Mouse (Mus musculus): ENCODE data around the gene Pygb. TPM values are rescaled to one million over a fixed set of nuclear protein-coding genes. Genes with fewer than 3 reads are reported as not detected.

The Pygb gene
- polyA plus RNA-seq, 1 experiment from 2014 or later: 62.2 TPM

DNA sequence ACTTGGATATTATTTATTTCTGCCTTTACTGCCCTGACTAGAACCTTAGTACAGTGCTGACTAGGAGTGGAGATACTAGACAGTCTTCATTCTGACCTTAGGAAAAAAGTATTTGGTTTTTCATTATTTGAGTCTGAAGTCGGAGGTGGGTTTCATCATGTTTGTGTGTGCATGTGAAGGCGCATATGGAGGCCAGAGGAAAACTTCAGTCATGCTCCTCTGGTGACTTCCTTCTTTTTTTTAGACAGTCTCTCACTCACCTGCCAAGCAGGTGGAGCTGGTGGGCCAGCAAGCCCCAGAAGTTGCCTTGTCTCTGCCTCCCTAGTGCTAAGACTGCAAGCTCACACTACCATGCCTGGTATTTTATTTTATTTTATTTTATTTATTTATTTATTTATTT lies 80.5 kb downstream of the Pygb start:
- no peaks in the 10 kb centered on the region for H3K9me3 ChIP-seq (ENCODE audit: control insufficient read depth, low read length)
- no peak overlapping the region for H3K9ac ChIP-seq (replicated peaks; ENCODE audit: low read length)
- 98% methylated on average over 2 of the region's 2 CpGs for WGBS
- no peaks in the 10 kb centered on the region for H3K36me3 ChIP-seq (ENCODE audit: control insufficient read depth, insufficient read depth, low read length)
- H3K27ac ChIP-seq (replicated peaks; ENCODE audit: low read depth, low read length): no peak overlapping the region
- no peaks in the 10 kb centered on the region for H3K4me1 ChIP-seq (ENCODE audit: control insufficient read depth, insufficient read depth, low read length)
- DNase-seq (no peak), ATAC-seq (ENCODE audit: low FRiP score, low TSS enrichment) (no peak)
- H3K27me3 ChIP-seq (ENCODE audit: control insufficient read depth, insufficient read depth, low read length): no peaks in the 10 kb centered on the region
- no peak overlapping the region for H3K4me3 ChIP-seq (replicated peaks; ENCODE audit: low read depth, low read length)
- no peak overlapping the region for H3K4me2 ChIP-seq (ENCODE audit: low read length)

DNA sequence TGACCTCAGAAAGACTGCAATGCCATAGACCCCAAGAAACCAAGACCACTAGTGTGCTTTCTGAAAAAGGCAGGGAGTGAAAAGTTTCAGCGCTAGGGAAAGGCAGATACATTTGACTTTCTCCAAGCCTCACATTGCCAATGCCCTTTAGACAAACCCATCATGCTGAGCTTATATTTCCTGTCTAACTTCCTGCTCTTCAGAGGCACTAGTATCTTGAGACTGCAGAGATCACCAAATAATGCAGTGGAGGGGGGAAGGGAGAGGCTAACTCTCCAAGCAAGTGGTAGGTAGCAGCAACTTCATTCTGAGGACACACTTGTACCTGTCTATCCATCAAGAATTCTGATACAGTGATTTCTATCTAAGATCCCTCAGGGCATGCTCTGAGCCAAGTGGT lies 82.9 kb downstream of the Pygb start:
- no peaks in the 10 kb centered on the region for H3K36me3 ChIP-seq (ENCODE audit: control insufficient read depth, insufficient read depth, low read length)
- ATAC-seq (ENCODE audit: low FRiP score, low TSS enrichment) (no peak), DNase-seq (no peak)
- H3K4me1 ChIP-seq (ENCODE audit: control insufficient read depth, insufficient read depth, low read length): no peaks in the 10 kb centered on the region
- no peak overlapping the region for H3K9ac ChIP-seq (replicated peaks; ENCODE audit: low read length)
- no peaks in the 10 kb centered on the region for H3K27me3 ChIP-seq (ENCODE audit: control insufficient read depth, insufficient read depth, low read length)
- no peak overlapping the region for H3K4me3 ChIP-seq (replicated peaks; ENCODE audit: low read depth, low read length)
- WGBS: 95% methylated on average over 1 of the region's 1 CpGs
- H3K27ac ChIP-seq (replicated peaks; ENCODE audit: low read depth, low read length): no peak overlapping the region
- no peaks in the 10 kb centered on the region for H3K9me3 ChIP-seq (ENCODE audit: control insufficient read depth, low read length)
- no peak overlapping the region for H3K4me2 ChIP-seq (ENCODE audit: low read length)

DNA sequence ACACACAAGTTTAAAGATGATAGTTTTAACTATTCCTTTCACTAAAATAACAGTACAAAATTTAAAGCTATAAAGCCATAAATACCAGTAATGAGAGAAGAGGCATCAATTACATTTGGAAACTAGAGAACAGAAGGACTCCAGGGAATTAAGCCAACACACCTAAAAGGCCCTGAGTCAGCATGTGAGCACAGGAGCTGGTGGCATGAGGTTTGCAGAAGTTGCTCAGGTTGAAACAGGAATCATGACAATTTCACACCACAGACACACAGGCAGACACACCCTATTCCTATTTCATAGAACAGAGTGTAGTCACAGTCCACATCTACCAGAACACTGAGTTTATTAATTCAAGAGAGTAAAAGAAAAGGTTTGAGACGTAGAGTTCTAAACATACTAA lies 88.0 kb downstream of the Pygb start:
- Histone ChIP-seq H3K9ac (replicated peaks; ENCODE audit: low read length) (no peak overlapping the region), H3K36me3 (ENCODE audit: control insufficient read depth, insufficient read depth, low read length) (no peaks in the 10 kb centered on the region), H3K27ac (replicated peaks; ENCODE audit: low read depth, low read length) (no peak overlapping the region), H3K27me3 (ENCODE audit: control insufficient read depth, insufficient read depth, low read length) (no peaks in the 10 kb centered on the region), H3K4me1 (ENCODE audit: control insufficient read depth, insufficient read depth, low read length) (no peaks in the 10 kb centered on the region), H3K9me3 (ENCODE audit: control insufficient read depth, low read length) (no peaks in the 10 kb centered on the region), H3K4me3 (replicated peaks; ENCODE audit: low read depth, low read length) (no peak overlapping the region), H3K4me2 (ENCODE audit: low read length) (no peak overlapping the region)
- DNase-seq: no peak
- WGBS: 95% methylated on average over 1 of the region's 1 CpGs
- ATAC-seq (ENCODE audit: low FRiP score, low TSS enrichment): no peak

DNA sequence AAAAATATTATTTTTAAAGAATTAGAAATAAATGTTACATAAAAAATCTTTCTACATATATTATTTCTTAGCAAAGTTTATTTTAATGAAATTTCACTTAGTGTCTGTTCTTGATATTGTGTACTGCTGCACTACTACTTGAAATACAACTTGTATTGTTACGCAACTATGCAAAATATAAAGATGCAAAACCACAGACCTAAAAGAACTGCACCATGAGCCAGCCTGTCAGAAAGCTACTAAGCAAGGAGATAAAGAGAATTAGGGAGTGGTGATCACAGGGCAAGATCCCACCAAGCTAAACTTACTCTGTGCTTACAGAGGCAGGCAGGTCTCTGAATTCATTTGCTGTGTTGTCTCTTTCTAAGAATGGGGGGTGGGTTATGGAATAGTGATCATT lies 88.7 kb downstream of the Pygb start:
- no peak overlapping the region for H3K9ac ChIP-seq (replicated peaks; ENCODE audit: low read length)
- no peaks in the 10 kb centered on the region for H3K4me1 ChIP-seq (ENCODE audit: control insufficient read depth, insufficient read depth, low read length)
- H3K36me3 ChIP-seq (ENCODE audit: control insufficient read depth, insufficient read depth, low read length): no peaks in the 10 kb centered on the region
- H3K27ac ChIP-seq (replicated peaks; ENCODE audit: low read depth, low read length): no peak overlapping the region
- H3K4me2 ChIP-seq (ENCODE audit: low read length): no peak overlapping the region
- H3K27me3 ChIP-seq (ENCODE audit: control insufficient read depth, insufficient read depth, low read length): no peaks in the 10 kb centered on the region
- DNase-seq (no peak), ATAC-seq (ENCODE audit: low FRiP score, low TSS enrichment) (no peak)
- H3K4me3 ChIP-seq (replicated peaks; ENCODE audit: low read depth, low read length): no peak overlapping the region
- WGBS: 95% methylated on average over 1 of the region's 1 CpGs
- H3K9me3 ChIP-seq (ENCODE audit: control insufficient read depth, low read length): no peaks in the 10 kb centered on the region

DNA sequence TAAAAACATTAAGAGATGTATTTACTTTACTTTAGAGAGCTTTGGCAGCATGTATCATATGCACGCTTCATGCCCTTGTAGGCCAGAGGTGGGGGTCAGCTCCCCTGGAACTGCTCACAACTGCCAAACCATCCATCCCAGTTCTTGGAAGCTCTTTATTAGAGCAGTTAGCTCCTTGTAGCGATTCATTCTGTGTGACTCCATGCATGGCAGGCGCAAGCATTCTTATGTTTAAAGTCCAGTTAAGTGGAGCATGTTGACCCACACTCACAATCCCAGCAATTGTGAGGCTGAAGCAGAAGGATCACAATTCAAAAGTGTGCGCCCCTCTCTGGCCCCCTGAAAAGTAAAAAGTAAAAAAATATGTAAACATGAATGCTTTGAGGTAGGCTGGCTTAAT lies 91.0 kb downstream of the Pygb start:
- no peak overlapping the region for H3K27ac ChIP-seq (replicated peaks; ENCODE audit: low read depth, low read length)
- no peak for ATAC-seq (ENCODE audit: low FRiP score, low TSS enrichment)
- H3K9ac ChIP-seq (replicated peaks; ENCODE audit: low read length): no peak overlapping the region
- no peaks in the 10 kb centered on the region for H3K9me3 ChIP-seq (ENCODE audit: control insufficient read depth, low read length)
- no peak overlapping the region for H3K4me3 ChIP-seq (replicated peaks; ENCODE audit: low read depth, low read length)
- no peaks in the 10 kb centered on the region for H3K4me1 ChIP-seq (ENCODE audit: control insufficient read depth, insufficient read depth, low read length)
- 82% methylated on average over 4 of the region's 4 CpGs for WGBS
- H3K4me2 ChIP-seq (ENCODE audit: low read length): no peak overlapping the region
- H3K27me3 ChIP-seq (ENCODE audit: control insufficient read depth, insufficient read depth, low read length): no peaks in the 10 kb centered on the region
- no peaks in the 10 kb centered on the region for H3K36me3 ChIP-seq (ENCODE audit: control insufficient read depth, insufficient read depth, low read length)
- no peak for DNase-seq

Other genes starting within 250 kb of the Pygb start
- 0.30 and 0.58 TPM in 2 replicates for gene Cst7, start 216.3 kb upstream of the Pygb start, polyA plus RNA-seq (2014; fragmentation: Nextera tagmentation; extraction: Ambion mirVana)
- gene Apmap, start 178.2 kb upstream of the Pygb start, polyA plus RNA-seq (2014; fragmentation: Nextera tagmentation; extraction: Ambion mirVana): 33.4 and 42.5 TPM in 2 replicates
- gene Acss1, start 118.2 kb upstream of the Pygb start, polyA plus RNA-seq (2014; fragmentation: Nextera tagmentation; extraction: Ambion mirVana): 15.2 and 19.9 TPM in 2 replicates
- not detected in 2 replicates for gene Vsx1, start 97.4 kb upstream of the Pygb start, polyA plus RNA-seq (2014; fragmentation: Nextera tagmentation; extraction: Ambion mirVana)
- 46.1 and 50.8 TPM in 2 replicates for gene Entpd6, start 37.7 kb upstream of the Pygb start, polyA plus RNA-seq (2014; fragmentation: Nextera tagmentation; extraction: Ambion mirVana)
- 102 and 105 TPM in 2 replicates for gene Abhd12, start 118.0 kb downstream of the Pygb start, polyA plus RNA-seq (2014; fragmentation: Nextera tagmentation; extraction: Ambion mirVana)
- 19.2 and 21.3 TPM in 2 replicates for gene Gins1, start 118.7 kb downstream of the Pygb start, polyA plus RNA-seq (2014; fragmentation: Nextera tagmentation; extraction: Ambion mirVana)